Mouse (Mus musculus): Measurements from ENCODE around the gene Mpdz. TPM values are rescaled to one million over a fixed set of nuclear protein-coding genes. Genes with fewer than 3 reads are reported as not detected.

Gene Mpdz
- polyA plus RNA-seq, 1 experiment: 15.4 TPM

GRCm38 (mm10) chr4:81415324-81416026 lies 27.1 kb downstream of the Mpdz start:
- Histone ChIP-seq H3K4me1 (ENCODE audit: control insufficient read depth, insufficient read depth, low read length) (no peaks in the 10 kb centered on the region), H3K4me3 (replicated peaks; ENCODE audit: extremely low read depth, low read depth, low read length) (no peak overlapping the region)
- 56% methylated on average over 10 of the region's 10 CpGs for WGBS
- TF ChIP-seq POLR2A (IDR thresholded peaks at IDR 0.05; ENCODE audit: borderline replicate concordance, extremely low read depth, low read depth, low read length) (no peak), CTCF (IDR thresholded peaks at IDR 0.05; ENCODE audit: insufficient read depth, low read length) (no peak)
- no peak for DNase-seq

- TF ChIP-seq POLR2A (IDR thresholded peaks at IDR 0.05; ENCODE audit: borderline replicate concordance, extremely low read depth, low read depth, low read length): no peak
- TF ChIP-seq CTCF (IDR thresholded peaks at IDR 0.05; ENCODE audit: insufficient read depth, low read length): no peak
- DNase-seq: no peak
- no peaks in the 10 kb centered on the region for H3K4me1 ChIP-seq (ENCODE audit: control insufficient read depth, insufficient read depth, low read length)
- WGBS: 84% methylated on average over 8 of the region's 8 CpGs
- no peak overlapping the region for H3K4me3 ChIP-seq (replicated peaks; ENCODE audit: extremely low read depth, low read depth, low read length)
Measured at GRCm38 (mm10) chr4:81414684-81415323, 27.8 kb downstream of the Mpdz start.

GRCm38 (mm10) chr4:81396883-81397282 lies 45.7 kb downstream of the Mpdz start:
- WGBS: 79% methylated on average over 6 of the region's 6 CpGs
- Histone ChIP-seq H3K4me1 (ENCODE audit: control insufficient read depth, insufficient read depth, low read length) (no peaks in the 10 kb centered on the region), H3K4me3 (replicated peaks; ENCODE audit: extremely low read depth, low read depth, low read length) (no peak overlapping the region)
- no peak for DNase-seq
- TF ChIP-seq CTCF (IDR thresholded peaks at IDR 0.05; ENCODE audit: insufficient read depth, low read length) (no peak), POLR2A (IDR thresholded peaks at IDR 0.05; ENCODE audit: borderline replicate concordance, extremely low read depth, low read depth, low read length) (no peak)

GRCm38 (mm10) chr4:81392869-81393268 lies 49.7 kb downstream of the Mpdz start:
- no peak overlapping the region for H3K4me3 ChIP-seq (replicated peaks; ENCODE audit: extremely low read depth, low read depth, low read length)
- 79% methylated on average over 3 of the region's 3 CpGs for WGBS
- TF ChIP-seq POLR2A (IDR thresholded peaks at IDR 0.05; ENCODE audit: borderline replicate concordance, extremely low read depth, low read depth, low read length): no peak
- TF ChIP-seq CTCF (IDR thresholded peaks at IDR 0.05; ENCODE audit: insufficient read depth, low read length): no peak
- no peak for DNase-seq
- no peaks in the 10 kb centered on the region for H3K4me1 ChIP-seq (ENCODE audit: control insufficient read depth, insufficient read depth, low read length)

- DNase-seq: no peak
- no peak for TF ChIP-seq CTCF (IDR thresholded peaks at IDR 0.05; ENCODE audit: insufficient read depth, low read length)
- no peak for TF ChIP-seq POLR2A (IDR thresholded peaks at IDR 0.05; ENCODE audit: borderline replicate concordance, extremely low read depth, low read depth, low read length)
- Histone ChIP-seq H3K4me1 (ENCODE audit: control insufficient read depth, insufficient read depth, low read length) (no peaks in the 10 kb centered on the region), H3K4me3 (replicated peaks; ENCODE audit: extremely low read depth, low read depth, low read length) (no peak overlapping the region)
Measured at GRCm38 (mm10) chr4:81389263-81389662, 53.4 kb downstream of the Mpdz start.

- Histone ChIP-seq H3K4me1 (ENCODE audit: control insufficient read depth, insufficient read depth, low read length) (no peaks in the 10 kb centered on the region), H3K4me3 (replicated peaks; ENCODE audit: extremely low read depth, low read depth, low read length) (no peak overlapping the region)
- no peak for TF ChIP-seq CTCF (IDR thresholded peaks at IDR 0.05; ENCODE audit: insufficient read depth, low read length)
- TF ChIP-seq POLR2A (IDR thresholded peaks at IDR 0.05; ENCODE audit: borderline replicate concordance, extremely low read depth, low read depth, low read length): no peak
- 79% methylated on average over 2 of the region's 2 CpGs for WGBS
- DNase-seq: no peak
Measured at GRCm38 (mm10) chr4:81387644-81388043, 55.0 kb downstream of the Mpdz start.

- TF ChIP-seq CTCF (IDR thresholded peaks at IDR 0.05; ENCODE audit: insufficient read depth, low read length) (no peak), POLR2A (IDR thresholded peaks at IDR 0.05; ENCODE audit: borderline replicate concordance, extremely low read depth, low read depth, low read length) (no peak)
- WGBS: 95% methylated on average over 4 of the region's 4 CpGs
- Histone ChIP-seq H3K4me3 (replicated peaks; ENCODE audit: extremely low read depth, low read depth, low read length) (no peak overlapping the region), H3K4me1 (ENCODE audit: control insufficient read depth, insufficient read depth, low read length) (no peaks in the 10 kb centered on the region)
- DNase-seq: no peak
Measured at GRCm38 (mm10) chr4:81372355-81372754, 70.3 kb downstream of the Mpdz start.

- H3K4me1 ChIP-seq (ENCODE audit: control insufficient read depth, insufficient read depth, low read length): no peaks in the 10 kb centered on the region
- 93% methylated on average over 3 of the region's 3 CpGs for WGBS
- DNase-seq: no peak
- TF ChIP-seq CTCF (IDR thresholded peaks at IDR 0.05; ENCODE audit: insufficient read depth, low read length) (no peak), POLR2A (IDR thresholded peaks at IDR 0.05; ENCODE audit: borderline replicate concordance, extremely low read depth, low read depth, low read length) (no peak)
- no peak overlapping the region for H3K4me3 ChIP-seq (replicated peaks; ENCODE audit: extremely low read depth, low read depth, low read length)
Measured at GRCm38 (mm10) chr4:81351368-81351767, 91.2 kb downstream of the Mpdz start.

GRCm38 (mm10) chr4:81348646-81349045 lies 94.0 kb downstream of the Mpdz start:
- TF ChIP-seq POLR2A (IDR thresholded peaks at IDR 0.05; ENCODE audit: borderline replicate concordance, extremely low read depth, low read depth, low read length): no peak

GRCm38 (mm10) chr4:81345141-81345540 lies 97.5 kb downstream of the Mpdz start:
- no peak for DNase-seq
- Histone ChIP-seq H3K4me1 (ENCODE audit: control insufficient read depth, insufficient read depth, low read length) (no peaks in the 10 kb centered on the region), H3K4me3 (replicated peaks; ENCODE audit: extremely low read depth, low read depth, low read length) (no peak overlapping the region)
- 71% methylated on average over 3 of the region's 3 CpGs for WGBS
- TF ChIP-seq POLR2A (IDR thresholded peaks at IDR 0.05; ENCODE audit: borderline replicate concordance, extremely low read depth, low read depth, low read length) (no peak), CTCF (IDR thresholded peaks at IDR 0.05; ENCODE audit: insufficient read depth, low read length) (no peak)

More at GRCm38 (mm10) chr4:81348646-81349045, 94.0 kb downstream of the Mpdz start:
- no peak for DNase-seq
- WGBS: 81% methylated on average over 7 of the region's 7 CpGs
- H3K4me1 ChIP-seq (ENCODE audit: control insufficient read depth, insufficient read depth, low read length): no peaks in the 10 kb centered on the region
- H3K4me3 ChIP-seq (replicated peaks; ENCODE audit: extremely low read depth, low read depth, low read length): no peak overlapping the region
